Mouse (Mus musculus): ENCODE results near the gene Adig.

- no peak for TF ChIP-seq CTCF (IDR thresholded peaks at IDR 0.05; ENCODE audit: low read depth)
- TF ChIP-seq EP300 (IDR thresholded peaks at IDR 0.05; ENCODE audit: low read depth): no peak
These were observed 42.9 kb downstream of the Adig start for GRCm38 (mm10) chr2:158545266-158545665.

All from liver, postnatal 0 days (tissue).